Mouse (Mus musculus): Measurements from ENCODE around the gene Lin7b. TPM values are rescaled to one million over a fixed set of nuclear protein-coding genes. Genes with fewer than 3 reads are reported as not detected.

Lin7b gene
- polyA plus RNA-seq, 1 experiment from 2014 or later, result 4.6 TPM

DNA sequence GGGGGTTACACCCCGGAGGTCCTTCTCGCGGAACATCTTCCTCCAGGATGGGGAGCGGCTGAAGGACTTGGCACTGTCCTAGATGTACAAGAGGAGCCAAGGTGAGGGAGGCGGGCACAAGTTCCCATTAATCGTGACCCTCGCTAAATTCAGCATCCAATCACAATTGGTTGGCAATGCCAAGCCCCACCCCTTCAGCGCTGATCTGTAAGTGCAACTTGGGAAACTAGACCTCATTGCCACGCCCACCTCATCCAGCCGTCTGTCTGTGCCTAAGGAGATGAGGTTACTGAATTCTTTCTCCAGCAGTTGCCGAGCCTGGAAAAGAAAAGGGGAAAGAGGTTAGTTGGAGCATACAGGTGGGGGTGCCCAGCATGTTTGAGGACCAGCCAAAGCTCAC is 29.7 kb downstream of the Lin7b start:
- no peaks in the 10 kb centered on the region for H3K9me3 ChIP-seq (replicated peaks; ENCODE audit: control insufficient read depth, low read length)
- H3K9ac ChIP-seq (ENCODE audit: low read length), result peak overlapping the region; percentile 70
- no peaks in the 10 kb centered on the region for H3K27me3 ChIP-seq (ENCODE audit: control insufficient read depth, insufficient read depth, low read length)
- no peak for ATAC-seq (ENCODE audit: insufficient read depth, low FRiP score)
- peak overlapping the region; percentile 52 for H3K4me3 ChIP-seq (replicated peaks; ENCODE audit: low read length)
- peaks cover 34% of the 10 kb centered on the region for H3K4me1 ChIP-seq (ENCODE audit: control insufficient read depth, insufficient read depth, low read length)
- peak overlapping the region; percentile 72 for H3K4me2 ChIP-seq (ENCODE audit: low read depth, low read length)
- H3K27ac ChIP-seq (ENCODE audit: low read length), result peak overlapping the region; percentile 47; the same call in 1 of the 2 replicates
- no peaks in the 10 kb centered on the region for H3K36me3 ChIP-seq (ENCODE audit: control insufficient read depth, insufficient read depth, low read length)
- WGBS, result 1% methylated on average over 11 of the region's 11 CpGs

DNA sequence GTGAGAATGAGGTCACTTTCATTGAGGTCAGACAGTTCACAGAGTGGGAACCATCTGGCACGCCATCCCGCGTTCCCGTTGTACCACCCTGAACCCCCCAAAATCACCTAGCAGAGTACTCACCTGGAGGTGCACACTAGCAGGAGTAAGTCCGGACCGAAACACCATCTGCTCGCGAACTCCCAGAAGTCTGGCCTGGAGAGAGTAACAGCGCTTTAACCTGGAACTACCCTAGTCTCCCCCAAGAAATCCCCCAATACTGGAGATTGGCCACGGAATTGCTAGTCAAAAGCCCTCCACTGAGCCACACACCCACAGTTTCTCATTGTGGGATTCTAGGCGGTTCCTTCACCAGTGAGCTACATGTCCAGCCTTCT is 30.3 kb downstream of the Lin7b start:
- peak overlapping the region; percentile 72 for H3K4me2 ChIP-seq (ENCODE audit: low read depth, low read length)
- H3K36me3 ChIP-seq (ENCODE audit: control insufficient read depth, insufficient read depth, low read length), result no peaks in the 10 kb centered on the region
- H3K9ac ChIP-seq (ENCODE audit: low read length), result peak overlapping the region; percentile 70
- H3K4me1 ChIP-seq (ENCODE audit: control insufficient read depth, insufficient read depth, low read length), result peaks cover 39% of the 10 kb centered on the region
- peak overlapping the region; percentile 32; the same call in 1 of the 2 replicates for H3K27ac ChIP-seq (ENCODE audit: low read length)
- ATAC-seq (ENCODE audit: insufficient read depth, low FRiP score), result no peak
- no peaks in the 10 kb centered on the region for H3K9me3 ChIP-seq (replicated peaks; ENCODE audit: control insufficient read depth, low read length)
- peak overlapping the region; percentile 52 for H3K4me3 ChIP-seq (replicated peaks; ENCODE audit: low read length)
- no peaks in the 10 kb centered on the region for H3K27me3 ChIP-seq (ENCODE audit: control insufficient read depth, insufficient read depth, low read length)
- WGBS, result under 1% methylated on average over 11 of the region's 11 CpGs

DNA sequence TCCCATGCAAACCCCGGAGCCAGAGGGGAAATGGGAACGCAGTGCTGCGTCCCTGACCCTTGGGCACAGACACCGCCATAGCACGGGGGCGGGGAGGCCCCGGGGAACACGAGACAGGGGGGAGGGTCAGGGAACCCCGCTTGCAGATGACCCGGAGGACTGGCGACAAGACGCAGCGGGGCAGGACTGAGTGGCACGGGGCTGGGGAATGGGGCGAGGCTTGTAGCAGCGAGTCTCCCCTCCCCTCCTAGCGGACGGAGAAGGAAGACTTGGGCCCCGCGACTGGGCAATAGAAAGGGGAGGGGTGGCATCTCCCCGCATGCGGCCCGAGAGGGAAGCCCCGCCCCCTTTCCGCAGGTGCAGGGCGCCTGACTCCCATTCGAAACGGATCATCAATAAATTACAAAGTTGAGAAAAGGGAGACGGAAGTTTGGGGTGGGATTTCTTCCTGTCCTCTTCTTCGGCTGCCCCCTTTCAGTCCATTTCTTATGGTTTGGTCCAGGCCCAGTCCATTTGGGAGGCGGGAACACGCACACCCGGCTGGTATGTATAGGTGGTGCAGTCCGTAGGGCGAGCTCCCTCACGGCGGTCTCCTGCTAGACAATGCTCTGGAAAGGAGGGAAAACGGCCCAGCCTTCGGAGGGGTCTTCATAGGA is 30.8 kb downstream of the Lin7b start:
- ATAC-seq (ENCODE audit: insufficient read depth, low FRiP score), result peak; percentile 77
- Histone ChIP-seq H3K9me3 (replicated peaks; ENCODE audit: control insufficient read depth, low read length) (no peaks in the 10 kb centered on the region), H3K4me1 (ENCODE audit: control insufficient read depth, insufficient read depth, low read length) (peaks cover 44% of the 10 kb centered on the region), H3K27me3 (ENCODE audit: control insufficient read depth, insufficient read depth, low read length) (no peaks in the 10 kb centered on the region), H3K4me2 (ENCODE audit: low read depth, low read length) (peak overlapping the region; percentile 72), H3K4me3 (replicated peaks; ENCODE audit: low read length) (peak overlapping the region; percentile 52), H3K27ac (ENCODE audit: low read length) (peak overlapping the region; percentile 59), H3K9ac (ENCODE audit: low read length) (peak overlapping the region; percentile 70), H3K36me3 (ENCODE audit: control insufficient read depth, insufficient read depth, low read length) (no peaks in the 10 kb centered on the region)
- under 1% methylated on average over 35 of the region's 39 CpGs for WGBS

DNA sequence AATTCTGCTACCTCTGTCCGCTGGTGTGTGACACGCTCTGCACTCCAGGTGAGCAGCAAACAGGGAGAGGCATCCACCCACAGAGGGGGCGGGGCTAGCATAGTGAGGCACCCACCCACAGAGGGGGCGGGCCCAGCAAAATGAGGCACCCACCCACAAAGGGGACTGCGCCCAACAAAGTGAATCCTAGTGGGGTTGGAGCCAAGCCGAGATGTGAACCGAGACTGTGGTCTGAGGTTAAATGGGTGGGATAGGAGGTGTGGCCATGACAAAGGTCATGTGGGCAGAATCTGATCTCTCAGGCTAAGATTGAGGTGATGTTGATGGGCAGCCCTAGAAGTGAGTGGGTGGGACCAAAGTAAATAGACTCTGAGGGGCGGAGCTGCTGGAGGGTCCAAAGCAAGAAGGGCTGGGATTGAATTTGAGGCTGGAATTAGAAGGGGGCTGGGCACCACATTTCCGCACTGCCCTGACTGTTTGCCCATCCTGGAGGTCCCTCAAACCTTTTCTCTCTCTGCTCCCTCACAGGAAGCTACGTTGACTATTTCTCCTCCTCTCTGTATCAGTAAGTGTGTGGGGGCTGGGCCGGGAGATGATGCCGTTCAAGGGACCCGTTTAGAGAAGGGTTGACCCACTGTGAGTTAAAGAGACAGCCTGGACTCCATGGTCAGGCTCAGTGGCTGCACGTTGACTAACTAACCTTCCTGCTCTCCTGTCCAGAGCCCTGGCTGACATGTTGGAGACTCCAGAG is 32.0 kb downstream of the Lin7b start:
- Histone ChIP-seq H3K9ac (ENCODE audit: low read length) (0 out of 2 replicates have a peak overlapping the region, but pooled peaks have one; percentile 11), H3K4me2 (ENCODE audit: low read depth, low read length) (peak overlapping the region; percentile 72), H3K4me3 (replicated peaks; ENCODE audit: low read length) (peak overlapping the region; percentile 52), H3K27ac (ENCODE audit: low read length) (peak overlapping the region; percentile 59), H3K4me1 (ENCODE audit: control insufficient read depth, insufficient read depth, low read length) (peaks cover 49% of the 10 kb centered on the region), H3K27me3 (ENCODE audit: control insufficient read depth, insufficient read depth, low read length) (no peaks in the 10 kb centered on the region), H3K9me3 (replicated peaks; ENCODE audit: control insufficient read depth, low read length) (no peaks in the 10 kb centered on the region), H3K36me3 (ENCODE audit: control insufficient read depth, insufficient read depth, low read length) (no peaks in the 10 kb centered on the region)
- WGBS, result 4% methylated on average over 14 of the region's 14 CpGs
- ATAC-seq (ENCODE audit: insufficient read depth, low FRiP score), result peak; percentile 32; the same call in 1 of the 2 replicates

DNA sequence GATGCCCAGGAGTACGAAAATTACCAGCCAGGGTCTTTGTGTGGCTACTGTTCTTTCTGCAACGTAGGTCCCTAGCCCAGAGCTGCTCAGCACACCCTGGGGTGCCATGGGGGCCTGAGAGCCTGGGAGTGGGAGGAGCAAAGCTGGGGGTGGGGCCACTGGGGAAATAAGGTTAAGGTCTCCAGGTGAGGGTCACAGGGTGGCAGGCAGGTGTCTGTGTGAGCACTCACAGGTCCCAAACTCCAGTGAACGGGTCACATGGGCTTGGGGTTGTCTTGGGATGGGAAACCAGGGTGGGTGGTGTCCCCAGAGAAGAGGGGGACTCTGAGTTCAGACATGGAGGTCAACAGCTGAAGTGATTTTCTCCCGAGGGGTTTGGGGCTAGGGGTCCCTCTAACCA is 32.9 kb downstream of the Lin7b start:
- Histone ChIP-seq H3K36me3 (ENCODE audit: control insufficient read depth, insufficient read depth, low read length) (no peaks in the 10 kb centered on the region), H3K9me3 (replicated peaks; ENCODE audit: control insufficient read depth, low read length) (no peaks in the 10 kb centered on the region), H3K4me2 (ENCODE audit: low read depth, low read length) (peak overlapping the region; percentile 72; the same call in 1 of the 2 replicates), H3K4me3 (replicated peaks; ENCODE audit: low read length) (0 out of 2 replicates have a peak overlapping the region, but pooled peaks have one; percentile 13), H3K27ac (ENCODE audit: low read length) (no peak overlapping the region), H3K9ac (ENCODE audit: low read length) (0 out of 2 replicates have a peak overlapping the region, but pooled peaks have one; percentile 11), H3K4me1 (ENCODE audit: control insufficient read depth, insufficient read depth, low read length) (peaks cover 53% of the 10 kb centered on the region), H3K27me3 (ENCODE audit: control insufficient read depth, insufficient read depth, low read length) (no peaks in the 10 kb centered on the region)
- WGBS, result 23% methylated on average over 4 of the region's 4 CpGs
- no peak for ATAC-seq (ENCODE audit: insufficient read depth, low FRiP score)

DNA sequence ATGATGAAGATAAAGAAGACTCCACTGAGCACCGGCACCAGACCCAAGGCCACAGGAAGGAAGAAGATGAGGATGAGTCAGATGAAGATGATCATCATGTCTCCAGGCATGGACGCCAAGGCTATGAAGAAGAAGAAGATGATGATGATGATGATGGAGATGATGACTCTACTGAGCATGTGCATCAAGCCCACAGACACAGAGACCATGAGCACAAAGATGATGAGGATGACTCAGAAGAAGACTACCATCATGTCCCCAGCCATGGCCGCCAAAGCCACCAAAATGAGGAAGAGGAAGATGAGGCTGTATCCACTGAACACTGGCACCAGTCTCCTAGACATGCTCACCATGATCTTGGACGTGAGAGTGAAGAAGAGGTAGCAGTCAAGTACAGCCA is 34.1 kb downstream of the Lin7b start:
- Histone ChIP-seq H3K9ac (ENCODE audit: low read length) (no peak overlapping the region), H3K27ac (ENCODE audit: low read length) (no peak overlapping the region), H3K9me3 (replicated peaks; ENCODE audit: control insufficient read depth, low read length) (no peaks in the 10 kb centered on the region), H3K27me3 (ENCODE audit: control insufficient read depth, insufficient read depth, low read length) (no peaks in the 10 kb centered on the region), H3K36me3 (ENCODE audit: control insufficient read depth, insufficient read depth, low read length) (no peaks in the 10 kb centered on the region), H3K4me2 (ENCODE audit: low read depth, low read length) (no peak overlapping the region), H3K4me3 (replicated peaks; ENCODE audit: low read length) (no peak overlapping the region), H3K4me1 (ENCODE audit: control insufficient read depth, insufficient read depth, low read length) (peaks cover 51% of the 10 kb centered on the region)
- WGBS, result 92% methylated on average over 4 of the region's 4 CpGs
- no peak for ATAC-seq (ENCODE audit: insufficient read depth, low FRiP score)

DNA sequence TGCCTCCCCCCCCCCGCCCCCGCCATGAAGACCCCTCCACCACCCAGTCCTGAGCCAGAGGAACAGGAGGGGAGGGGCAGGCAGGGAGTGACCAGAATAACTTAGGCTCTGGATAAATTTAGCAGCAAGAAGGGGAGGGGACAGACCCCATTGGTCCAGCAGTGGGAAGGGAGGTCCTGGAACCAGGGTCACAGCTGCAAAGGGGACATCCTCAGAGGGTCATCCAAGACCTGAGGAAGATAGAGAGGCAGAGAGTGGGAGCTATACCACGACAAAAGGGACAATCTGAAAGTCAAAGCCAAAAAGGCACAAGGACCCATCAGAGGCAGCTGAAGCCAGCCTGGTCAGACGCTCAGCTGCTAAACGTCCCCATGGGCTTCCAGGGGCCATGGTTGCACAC is 35.3 kb downstream of the Lin7b start, which contains the start of gene Hrc:
TSS of gene Hrc (plus strand) at position 235 of the 400 bp plus-strand sequence.
- H3K9ac ChIP-seq (ENCODE audit: low read length), result 0 out of 2 replicates have a peak within 1 kb of the TSS, but pooled peaks have one; percentile 34
- H3K4me1 ChIP-seq (ENCODE audit: control insufficient read depth, insufficient read depth, low read length), result peaks cover 41% of the 10 kb centered on the region
- no peak for ATAC-seq (ENCODE audit: insufficient read depth, low FRiP score)
- H3K4me2 ChIP-seq (ENCODE audit: low read depth, low read length), result peak within 1 kb of the TSS; percentile 61
- peak within 1 kb of the TSS; percentile 96 for H3K27ac ChIP-seq (ENCODE audit: low read length)
- 28% methylated on average over 5 of the region's 5 CpGs for WGBS
- no peaks in the 10 kb centered on the region for H3K36me3 ChIP-seq (ENCODE audit: control insufficient read depth, insufficient read depth, low read length)
- H3K4me3 ChIP-seq (replicated peaks; ENCODE audit: low read length), result peak within 1 kb of the TSS; percentile 77; the same call in 1 of the 2 replicates
- no peaks in the 10 kb centered on the region for H3K9me3 ChIP-seq (replicated peaks; ENCODE audit: control insufficient read depth, low read length)
- no peaks in the 10 kb centered on the region for H3K27me3 ChIP-seq (ENCODE audit: control insufficient read depth, insufficient read depth, low read length)

DNA sequence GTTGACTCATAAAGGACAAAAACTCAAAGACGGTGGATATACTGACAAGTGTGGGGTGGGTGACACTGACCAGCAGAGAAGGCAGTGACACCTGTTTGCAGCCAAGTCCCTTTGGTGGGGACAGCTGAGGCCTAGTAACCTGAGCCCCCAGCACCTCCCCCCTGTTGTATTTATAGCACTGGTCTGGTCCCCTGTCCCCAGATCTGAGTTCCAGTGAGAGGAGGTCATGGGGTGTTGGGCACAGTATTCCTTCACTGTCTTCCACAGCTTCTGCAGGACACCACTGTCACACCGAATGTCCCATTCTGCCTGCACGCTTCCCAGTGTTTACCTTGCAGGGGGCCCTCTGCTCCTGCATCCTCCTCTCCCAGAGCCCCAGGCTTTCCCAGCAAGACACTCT is 35.8 kb downstream of the Lin7b start:
- 16% methylated on average over 3 of the region's 3 CpGs for WGBS
- no peaks in the 10 kb centered on the region for H3K27me3 ChIP-seq (ENCODE audit: control insufficient read depth, insufficient read depth, low read length)
- H3K4me1 ChIP-seq (ENCODE audit: control insufficient read depth, insufficient read depth, low read length), result peaks cover 39% of the 10 kb centered on the region
- 0 out of 2 replicates have a peak overlapping the region, but pooled peaks have one; percentile 34 for H3K9ac ChIP-seq (ENCODE audit: low read length)
- H3K9me3 ChIP-seq (replicated peaks; ENCODE audit: control insufficient read depth, low read length), result no peaks in the 10 kb centered on the region
- no peak overlapping the region for H3K4me3 ChIP-seq (replicated peaks; ENCODE audit: low read length)
- ATAC-seq (ENCODE audit: insufficient read depth, low FRiP score), result no peak
- 0 out of 2 replicates have a peak overlapping the region, but pooled peaks have one; percentile 6 for H3K4me2 ChIP-seq (ENCODE audit: low read depth, low read length)
- no peaks in the 10 kb centered on the region for H3K36me3 ChIP-seq (ENCODE audit: control insufficient read depth, insufficient read depth, low read length)
- H3K27ac ChIP-seq (ENCODE audit: low read length), result no peak overlapping the region

Measured in stomach, embryonic 16.5 days (tissue).